Mouse (Mus musculus): ENCODE measurements around the gene Meox2.
"Not testable (repeated sequence)": the region's sequence is repeated elsewhere in the genome, so short reads cannot be mapped to it uniquely, and the experiment has no call there.

The Meox2 gene

DNA sequence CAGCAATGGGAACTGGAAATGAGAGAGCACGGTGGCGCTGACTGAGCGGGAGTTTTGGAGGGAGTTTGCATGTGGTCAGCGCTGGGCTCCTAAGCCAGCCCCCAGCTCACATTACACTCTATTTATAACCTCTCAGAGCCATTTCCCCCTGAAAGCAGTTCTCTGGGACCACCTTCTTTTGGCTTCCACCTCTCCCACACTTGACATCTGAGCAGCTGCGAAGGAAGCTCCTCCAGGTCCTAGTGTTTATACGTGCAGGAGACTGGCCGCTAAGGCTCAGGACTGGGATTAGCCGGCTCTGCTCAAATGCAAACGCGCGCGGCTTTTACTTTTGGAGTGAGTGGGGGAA, at the start of gene Meox2:
Gene Meox2 (plus strand): TSS at position 151 of the 349 bp plus-strand sequence.
- peak; percentile 76 for DNase-seq (ENCODE audit: extremely low spot score, low spot score)

- DNase-seq (ENCODE audit: extremely low spot score, low spot score), result no peak
Observed at GRCm38 (mm10) chr12:37072636-37073035, 35.7 kb upstream of the Meox2 start.

DNA sequence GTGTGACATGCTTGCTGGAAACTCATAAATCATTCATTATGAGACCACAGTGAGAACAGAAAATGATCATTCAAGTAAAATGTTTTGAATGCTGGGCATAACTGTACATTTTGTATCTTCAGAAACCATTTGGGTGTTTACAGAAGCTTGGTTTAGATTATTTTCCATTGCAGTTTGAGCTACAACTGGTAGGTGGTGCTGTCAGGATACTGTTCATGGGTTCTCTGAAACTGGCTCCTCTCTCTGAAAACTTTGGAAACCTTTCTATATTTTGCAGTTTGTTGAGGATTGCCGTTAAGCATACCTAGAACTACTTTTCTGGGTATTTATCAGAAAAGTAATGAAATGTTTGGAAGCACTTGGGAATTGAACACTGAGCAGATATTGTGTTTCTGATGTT, 31.0 kb upstream of the Meox2 start:
- no peak for DNase-seq (ENCODE audit: extremely low spot score, low spot score)

DNA sequence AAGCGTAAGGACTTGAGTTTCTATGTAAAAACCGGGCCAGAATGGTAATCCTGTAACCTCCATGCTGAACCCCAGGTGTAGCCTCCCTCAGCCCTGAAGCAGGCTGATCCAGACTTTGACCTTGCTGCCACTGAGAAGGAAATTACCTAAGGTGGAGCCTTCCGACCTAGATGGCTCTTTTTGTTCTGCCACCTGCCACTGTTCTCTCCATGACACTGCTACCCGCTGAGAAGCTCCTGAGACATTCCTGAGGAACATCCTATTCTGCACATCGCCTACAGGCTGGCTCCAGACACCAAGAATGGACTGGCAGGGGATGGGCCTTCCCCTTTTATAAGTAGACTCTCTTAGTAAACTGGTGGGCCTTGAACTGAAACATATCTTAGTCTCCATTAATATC, 28.3 kb upstream of the Meox2 start:
- not testable (repeated sequence) for DNase-seq (ENCODE audit: extremely low spot score, low spot score)

- DNase-seq (ENCODE audit: extremely low spot score, low spot score), result no peak
Observed at GRCm38 (mm10) chr12:37106541-37106940, 1.8 kb upstream of the Meox2 start.

GRCm38 (mm10) chr12:37107150-37107549, 1.2 kb upstream of the Meox2 start:
- DNase-seq (ENCODE audit: extremely low spot score, low spot score), result peak; percentile 24

- DNase-seq (ENCODE audit: extremely low spot score, low spot score), result peak; percentile 19
Observed at GRCm38 (mm10) chr12:37107713-37108389, 489 bp upstream of the Meox2 start.

- peak; percentile 67 for DNase-seq (ENCODE audit: extremely low spot score, low spot score)
Observed at GRCm38 (mm10) chr12:37108819-37109473, 606 bp downstream of the Meox2 start.

- no peak for DNase-seq (ENCODE audit: extremely low spot score, low spot score)
Observed at GRCm38 (mm10) chr12:37109474-37110012, 1.2 kb downstream of the Meox2 start.

- no peak for DNase-seq (ENCODE audit: extremely low spot score, low spot score)
Observed at GRCm38 (mm10) chr12:37110977-37111376, 2.6 kb downstream of the Meox2 start.

- DNase-seq (ENCODE audit: extremely low spot score, low spot score), result no peak
Observed at GRCm38 (mm10) chr12:37119246-37119645, 10.9 kb downstream of the Meox2 start.

GRCm38 (mm10) chr12:37123763-37124162, 15.4 kb downstream of the Meox2 start:
- DNase-seq (ENCODE audit: extremely low spot score, low spot score), result no peak

- DNase-seq (ENCODE audit: extremely low spot score, low spot score), result no peak
Observed at GRCm38 (mm10) chr12:37142080-37142703, 33.9 kb downstream of the Meox2 start.

- no peak for DNase-seq (ENCODE audit: extremely low spot score, low spot score)
Observed at GRCm38 (mm10) chr12:37143879-37144278, 35.5 kb downstream of the Meox2 start.

GRCm38 (mm10) chr12:37167742-37168141, 59.4 kb downstream of the Meox2 start:
- DNase-seq (ENCODE audit: extremely low spot score, low spot score), result no peak

DNA sequence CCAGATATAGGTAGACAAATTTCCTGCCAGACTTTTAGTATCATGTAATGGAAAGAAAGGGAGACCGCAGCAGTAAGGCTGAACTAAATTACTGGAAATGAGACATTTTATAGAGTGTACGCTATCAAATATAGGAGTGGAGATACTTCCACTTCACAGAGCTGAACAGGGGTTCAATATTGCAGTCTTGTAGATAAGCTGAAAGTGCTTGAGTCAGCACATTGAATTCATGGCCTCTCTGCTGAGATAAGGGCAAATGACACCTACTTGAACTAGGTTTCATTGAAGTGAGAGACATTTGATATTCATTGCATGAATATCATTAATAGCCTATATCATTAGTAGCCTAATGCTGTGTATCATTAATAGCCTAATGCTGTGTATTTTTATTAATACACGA, 65.0 kb downstream of the Meox2 start:
- DNase-seq (ENCODE audit: extremely low spot score, low spot score), result no peak

GRCm38 (mm10) chr12:37183689-37184088, 75.3 kb downstream of the Meox2 start:
- no peak for DNase-seq (ENCODE audit: extremely low spot score, low spot score)

- DNase-seq (ENCODE audit: extremely low spot score, low spot score), result no peak
Observed at GRCm38 (mm10) chr12:37188940-37189488, 80.7 kb downstream of the Meox2 start.
